Mouse (Mus musculus) granulocyte monocyte progenitor cell, adult 5-6 weeks (primary cell): ENCODE data around the gene Atp6v1g1. TPM values are rescaled to one million over a fixed set of nuclear protein-coding genes. Genes with fewer than 3 reads are reported as not detected.

ENCODE experiments used
- ATAC-seq: replicated peaks from 2 replicates; pipeline ENCODE4 v1.8.0; 2016; ENCODE audit warnings: mild to moderate bottlenecking, moderate TSS enrichment, inconsistent platforms; ENCODE audit not compliant: poor library complexity, severe bottlenecking
- total RNA-seq, 2 experiments: library from RNA; stranded (forward) in 1 of 2; stranded (reverse) in 1 of 2; fragments of 200-712, 200-1000 nt in 1 of 2; fragments of >200 nt in 1 of 2; fragmentation: Nextera tagmentation in 1 of 2; gene quantifications; 2 replicates each; pipeline ENCODE4 v1.2.3; 2014 to 2017

Gene Atp6v1g1
- 97.1 and 115 TPM in 2 replicates for total RNA-seq (2014; fragmentation: Nextera tagmentation)
- 72.3 and 98.9 TPM in 2 replicates for total RNA-seq (2017)

- peak; percentile 89 for ATAC-seq
Measured at GRCm38 (mm10) chr4:63544494-63545230, at the start of gene Atp6v1g1. Gene Atp6v1g1 (plus strand): TSS chr4:63544772.

GRCm38 (mm10) chr4:63494967-63495914 is 49.3 kb upstream of the Atp6v1g1 start:
- peak; percentile 34 for ATAC-seq

GRCm38 (mm10) chr4:63495915-63496278 is 48.7 kb upstream of the Atp6v1g1 start, which contains the start of gene Whrn:
Gene Whrn (minus strand): TSS chr4:63495991.
- ATAC-seq: peak; percentile 85

- no peak for ATAC-seq
Measured at GRCm38 (mm10) chr4:63496312-63496711, 48.3 kb upstream of the Atp6v1g1 start.

- ATAC-seq: peak; percentile 28
Measured at GRCm38 (mm10) chr4:63498346-63498745, 46.2 kb upstream of the Atp6v1g1 start.

GRCm38 (mm10) chr4:63501050-63501449 is 43.5 kb upstream of the Atp6v1g1 start:
- no peak for ATAC-seq

GRCm38 (mm10) chr4:63503949-63504348 is 40.6 kb upstream of the Atp6v1g1 start:
- no peak for ATAC-seq

- ATAC-seq: no peak
Measured at GRCm38 (mm10) chr4:63507478-63507877, 37.1 kb upstream of the Atp6v1g1 start.

GRCm38 (mm10) chr4:63508232-63508631 is 36.3 kb upstream of the Atp6v1g1 start:
- ATAC-seq: peak; percentile 92

- ATAC-seq: no peak
Measured at GRCm38 (mm10) chr4:63512921-63513320, 31.7 kb upstream of the Atp6v1g1 start.

GRCm38 (mm10) chr4:63514454-63514984 is 30.1 kb upstream of the Atp6v1g1 start:
- ATAC-seq: no peak

GRCm38 (mm10) chr4:63515021-63515420 is 29.6 kb upstream of the Atp6v1g1 start:
- ATAC-seq: peak; percentile 34

- no peak for ATAC-seq
Measured at GRCm38 (mm10) chr4:63521813-63522419, 22.7 kb upstream of the Atp6v1g1 start.

- ATAC-seq: no peak
Measured at GRCm38 (mm10) chr4:63525514-63525913, 19.1 kb upstream of the Atp6v1g1 start.

GRCm38 (mm10) chr4:63528946-63529345 is 15.6 kb upstream of the Atp6v1g1 start:
- no peak for ATAC-seq

GRCm38 (mm10) chr4:63530409-63530808 is 14.2 kb upstream of the Atp6v1g1 start:
- ATAC-seq: no peak

- no peak for ATAC-seq
Measured at GRCm38 (mm10) chr4:63537602-63538001, 7.0 kb upstream of the Atp6v1g1 start.

- no peak for ATAC-seq
Measured at GRCm38 (mm10) chr4:63542209-63542608, 2.4 kb upstream of the Atp6v1g1 start.

- peak; percentile 30 for ATAC-seq
Measured at GRCm38 (mm10) chr4:63543746-63544493, 652 bp upstream of the Atp6v1g1 start.
